Mouse (Mus musculus): ENCODE results near the gene Rint1. TPM values are rescaled to one million over a fixed set of nuclear protein-coding genes. Genes with fewer than 3 reads are reported as not detected.

Rint1 gene
- polyA plus RNA-seq (2014; fragmentation: Nextera tagmentation; extraction: Ambion mirVana) = 29.6 and 31.1 TPM in 2 replicates

DNA sequence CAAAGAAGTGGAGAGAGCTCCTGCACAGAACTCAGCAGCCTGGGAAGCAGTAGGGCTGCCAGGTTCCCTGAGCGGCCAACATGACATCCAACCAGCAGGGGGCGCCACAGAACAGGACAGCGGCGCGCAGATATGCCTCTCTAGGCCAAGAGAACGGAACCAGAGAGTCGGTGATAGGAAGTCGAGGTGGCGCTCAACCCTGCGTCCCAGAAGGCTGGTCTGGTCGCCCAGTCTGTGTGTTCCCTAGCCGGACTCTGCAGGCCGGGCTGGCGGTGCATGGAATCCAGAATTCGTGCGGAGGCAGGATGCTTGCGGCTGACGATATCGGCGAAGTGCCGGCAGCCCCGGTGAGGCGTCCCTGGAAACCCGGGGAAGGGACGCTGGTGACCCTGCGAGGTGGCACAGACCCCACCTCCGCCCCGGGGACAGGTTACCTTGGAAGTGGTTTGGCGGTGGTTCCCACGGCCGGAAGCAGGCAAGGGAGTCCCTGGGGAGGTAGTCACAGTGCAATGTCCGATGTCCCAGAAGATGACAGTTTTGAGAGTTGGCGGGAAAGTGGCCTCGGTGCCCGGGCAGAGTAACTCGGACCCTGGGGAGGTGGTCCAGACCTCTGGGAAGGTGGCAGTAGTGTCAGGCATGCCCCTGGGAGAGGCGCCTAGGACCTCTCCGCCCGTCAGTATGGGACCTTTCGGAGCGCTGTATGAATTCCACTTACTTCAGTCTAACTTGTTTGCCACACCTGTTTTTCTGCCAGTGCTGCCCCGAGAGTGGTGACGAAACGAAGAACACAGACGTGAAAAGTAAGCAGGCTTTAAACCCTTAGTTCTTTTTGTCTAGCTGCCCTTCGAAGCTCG, at the start of gene Rint1:
TSS of gene Rint1 (plus strand) at position 176 of the 854 bp plus-strand sequence.
- peak; percentile 74 for ATAC-seq (replicated peaks; ENCODE audit: low FRiP score, low TSS enrichment, low read depth)
- DNase-seq (ENCODE audit: low spot score) = peak; percentile 100
- Histone ChIP-seq H3K36me3 (ENCODE audit: control insufficient read depth, insufficient read depth, low read length) (peaks cover 18% of the 10 kb centered on the region; the same call in 1 of the 2 replicates), H3K27me3 (replicated peaks; ENCODE audit: control insufficient read depth, insufficient read depth, low read length) (no peaks in the 10 kb centered on the region), H3K27ac (ENCODE audit: low read depth) (no peak within 1 kb of the TSS), H3K4me2 (ENCODE audit: low read length) (peak within 1 kb of the TSS; percentile 93), H3K9me3 (ENCODE audit: control insufficient read depth, low read length) (no peaks in the 10 kb centered on the region), H3K4me1 (replicated peaks; ENCODE audit: control insufficient read depth, insufficient read depth, low read length) (peaks cover 8% of the 10 kb centered on the region), H3K9ac (ENCODE audit: low read length) (peak within 1 kb of the TSS; percentile 79), H3K4me3 (ENCODE audit: low read depth, low read length) (peak within 1 kb of the TSS; percentile 81)
- 3% methylated on average over 46 of the region's 47 CpGs for WGBS

DNA sequence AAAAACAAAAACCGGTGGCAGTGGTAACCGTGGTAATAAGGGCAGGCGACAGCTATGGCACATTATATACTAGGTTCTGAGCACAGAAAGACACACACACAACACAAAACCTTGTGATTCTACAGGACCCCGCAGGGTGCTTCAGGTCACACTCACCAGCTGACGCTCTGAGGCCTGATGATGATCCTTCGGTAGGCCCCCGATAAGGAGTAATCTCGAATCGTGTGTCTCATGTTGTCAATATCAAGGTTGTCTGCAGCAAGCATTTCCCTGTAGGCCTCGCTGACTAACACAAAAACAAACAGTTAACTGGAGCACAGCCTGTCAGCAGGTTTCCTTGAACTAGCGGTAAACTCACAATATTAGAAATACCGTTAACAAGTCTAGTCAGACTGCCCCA, 44.2 kb upstream of the Rint1 start:
- H3K27me3 ChIP-seq (replicated peaks; ENCODE audit: control insufficient read depth, insufficient read depth, low read length) = no peaks in the 10 kb centered on the region
- H3K27ac ChIP-seq (ENCODE audit: low read depth) = no peak overlapping the region
- H3K9ac ChIP-seq (ENCODE audit: low read length) = no peak overlapping the region
- H3K4me3 ChIP-seq (ENCODE audit: low read depth, low read length) = no peak overlapping the region
- no peak for ATAC-seq (replicated peaks; ENCODE audit: low FRiP score, low TSS enrichment, low read depth)
- peaks cover 76% of the 10 kb centered on the region for H3K36me3 ChIP-seq (ENCODE audit: control insufficient read depth, insufficient read depth, low read length)
- H3K9me3 ChIP-seq (ENCODE audit: control insufficient read depth, low read length) = no peaks in the 10 kb centered on the region
- H3K4me1 ChIP-seq (replicated peaks; ENCODE audit: control insufficient read depth, insufficient read depth, low read length) = no peaks in the 10 kb centered on the region
- 95% methylated on average over 12 of the region's 12 CpGs for WGBS
- DNase-seq (ENCODE audit: low spot score) = no peak
- H3K4me2 ChIP-seq (ENCODE audit: low read length) = no peak overlapping the region

DNA sequence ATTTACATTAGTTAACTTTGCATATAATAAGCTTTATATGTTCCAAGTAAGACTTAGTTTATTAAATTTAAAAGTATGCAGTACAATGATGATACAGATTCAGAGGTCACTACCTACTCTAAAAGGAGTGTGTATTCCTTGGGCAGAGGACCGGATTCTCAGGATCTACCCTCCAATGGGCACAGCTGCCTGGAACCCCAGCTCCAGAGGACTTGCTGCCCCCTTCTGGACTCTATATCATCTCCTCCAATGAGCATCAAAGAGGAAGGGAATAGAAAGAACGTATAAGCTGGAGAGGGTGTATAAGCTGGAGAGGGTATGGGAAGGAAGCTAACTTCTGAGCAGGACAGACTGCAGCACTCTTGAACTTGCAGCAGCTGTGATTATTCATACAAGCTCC, 37.6 kb upstream of the Rint1 start:
- Histone ChIP-seq H3K4me2 (ENCODE audit: low read length) (no peak overlapping the region), H3K9me3 (ENCODE audit: control insufficient read depth, low read length) (no peaks in the 10 kb centered on the region), H3K4me3 (ENCODE audit: low read depth, low read length) (no peak overlapping the region), H3K9ac (ENCODE audit: low read length) (no peak overlapping the region), H3K27me3 (replicated peaks; ENCODE audit: control insufficient read depth, insufficient read depth, low read length) (no peaks in the 10 kb centered on the region), H3K27ac (ENCODE audit: low read depth) (no peak overlapping the region), H3K4me1 (replicated peaks; ENCODE audit: control insufficient read depth, insufficient read depth, low read length) (no peaks in the 10 kb centered on the region), H3K36me3 (ENCODE audit: control insufficient read depth, insufficient read depth, low read length) (peaks cover 63% of the 10 kb centered on the region)
- WGBS = 65% methylated on average over 2 of the region's 2 CpGs
- ATAC-seq (replicated peaks; ENCODE audit: low FRiP score, low TSS enrichment, low read depth) (no peak), DNase-seq (ENCODE audit: low spot score) (no peak)

DNA sequence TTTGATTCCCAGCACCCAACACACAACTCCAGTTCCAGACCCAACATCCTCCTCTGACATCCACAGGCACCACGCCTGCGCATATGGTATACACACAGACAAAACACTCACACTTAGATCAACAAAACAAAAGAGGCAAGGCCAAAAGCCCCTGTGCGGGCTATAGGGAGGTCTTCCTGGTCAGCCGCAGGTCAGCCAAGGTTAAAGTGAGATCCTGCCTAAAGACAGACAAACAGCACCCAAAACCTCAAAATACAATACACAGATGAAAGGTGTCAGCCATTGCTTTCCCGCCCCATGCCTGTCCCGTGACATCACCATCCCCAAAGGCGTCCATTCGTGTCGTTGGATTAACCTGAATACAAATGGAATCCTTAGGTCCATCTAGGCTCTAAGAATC, 31.9 kb upstream of the Rint1 start:
- H3K9ac ChIP-seq (ENCODE audit: low read length) = no peak overlapping the region
- no peak for DNase-seq (ENCODE audit: low spot score)
- H3K36me3 ChIP-seq (ENCODE audit: control insufficient read depth, insufficient read depth, low read length) = peaks cover 54% of the 10 kb centered on the region
- H3K9me3 ChIP-seq (ENCODE audit: control insufficient read depth, low read length) = no peaks in the 10 kb centered on the region
- WGBS = 96% methylated on average over 9 of the region's 9 CpGs
- H3K27me3 ChIP-seq (replicated peaks; ENCODE audit: control insufficient read depth, insufficient read depth, low read length) = no peaks in the 10 kb centered on the region
- ATAC-seq (replicated peaks; ENCODE audit: low FRiP score, low TSS enrichment, low read depth) = no peak
- H3K27ac ChIP-seq (ENCODE audit: low read depth) = no peak overlapping the region
- H3K4me1 ChIP-seq (replicated peaks; ENCODE audit: control insufficient read depth, insufficient read depth, low read length) = no peaks in the 10 kb centered on the region
- no peak overlapping the region for H3K4me2 ChIP-seq (ENCODE audit: low read length)
- H3K4me3 ChIP-seq (ENCODE audit: low read depth, low read length) = no peak overlapping the region

DNA sequence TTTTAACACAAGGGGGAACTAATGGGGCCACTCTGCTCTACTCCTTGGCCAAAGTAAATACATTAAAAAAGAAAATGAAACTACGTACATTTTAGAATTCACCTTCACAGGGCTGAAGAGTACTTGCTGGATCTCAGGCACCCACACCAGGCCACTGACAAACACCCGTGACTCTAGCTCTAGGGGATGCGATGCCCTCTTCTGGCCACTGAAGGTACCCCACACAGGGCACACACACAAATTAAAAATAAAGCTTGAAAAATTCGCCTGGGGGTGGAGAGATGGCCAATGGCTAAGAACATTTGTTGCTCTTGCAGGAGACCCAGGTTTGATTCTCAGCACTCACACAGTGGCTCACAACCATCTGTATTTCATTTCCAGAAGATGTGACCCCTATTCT, 31.1 kb upstream of the Rint1 start:
- no peak for ATAC-seq (replicated peaks; ENCODE audit: low FRiP score, low TSS enrichment, low read depth)
- 96% methylated on average over 4 of the region's 4 CpGs for WGBS

DNA sequence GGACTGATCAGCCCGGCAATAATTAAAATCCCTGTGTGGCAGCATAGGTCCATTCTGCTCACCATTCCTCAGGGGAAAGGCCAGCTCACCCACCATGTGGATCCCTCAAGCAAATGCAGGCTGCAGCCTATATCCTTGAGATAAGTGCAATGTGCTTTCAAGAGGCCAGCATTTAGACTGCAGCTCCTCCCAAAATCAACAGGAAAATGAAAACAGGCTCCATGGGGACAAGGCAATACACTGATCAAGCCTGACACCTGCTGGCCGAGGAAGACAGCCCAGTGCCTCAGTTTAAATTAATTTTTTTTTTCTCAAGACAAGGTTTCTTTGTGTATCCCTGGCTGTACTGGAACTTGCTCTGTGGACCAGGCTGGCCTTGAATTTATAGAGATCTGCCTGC, 28.9 kb upstream of the Rint1 start:
- Histone ChIP-seq H3K4me1 (replicated peaks; ENCODE audit: control insufficient read depth, insufficient read depth, low read length) (no peaks in the 10 kb centered on the region), H3K9ac (ENCODE audit: low read length) (no peak overlapping the region), H3K4me3 (ENCODE audit: low read depth, low read length) (no peak overlapping the region), H3K27ac (ENCODE audit: low read depth) (no peak overlapping the region), H3K36me3 (ENCODE audit: control insufficient read depth, insufficient read depth, low read length) (peaks cover 65% of the 10 kb centered on the region), H3K27me3 (replicated peaks; ENCODE audit: control insufficient read depth, insufficient read depth, low read length) (no peaks in the 10 kb centered on the region), H3K9me3 (ENCODE audit: control insufficient read depth, low read length) (no peaks in the 10 kb centered on the region), H3K4me2 (ENCODE audit: low read length) (no peak overlapping the region)
- ATAC-seq (replicated peaks; ENCODE audit: low FRiP score, low TSS enrichment, low read depth) = no peak
- peak; percentile 68 for DNase-seq (ENCODE audit: low spot score)
- WGBS = 59% methylated on average over 2 of the region's 2 CpGs

More for the DNA sequence above, 31.1 kb upstream of the Rint1 start:
- H3K27ac ChIP-seq (ENCODE audit: low read depth) = no peak overlapping the region
- peaks cover 53% of the 10 kb centered on the region for H3K36me3 ChIP-seq (ENCODE audit: control insufficient read depth, insufficient read depth, low read length)
- H3K27me3 ChIP-seq (replicated peaks; ENCODE audit: control insufficient read depth, insufficient read depth, low read length) = no peaks in the 10 kb centered on the region
- H3K4me1 ChIP-seq (replicated peaks; ENCODE audit: control insufficient read depth, insufficient read depth, low read length) = no peaks in the 10 kb centered on the region
- no peak overlapping the region for H3K4me3 ChIP-seq (ENCODE audit: low read depth, low read length)
- H3K9ac ChIP-seq (ENCODE audit: low read length) = no peak overlapping the region
- no peaks in the 10 kb centered on the region for H3K9me3 ChIP-seq (ENCODE audit: control insufficient read depth, low read length)
- DNase-seq (ENCODE audit: low spot score) = no peak
- H3K4me2 ChIP-seq (ENCODE audit: low read length) = no peak overlapping the region

DNA sequence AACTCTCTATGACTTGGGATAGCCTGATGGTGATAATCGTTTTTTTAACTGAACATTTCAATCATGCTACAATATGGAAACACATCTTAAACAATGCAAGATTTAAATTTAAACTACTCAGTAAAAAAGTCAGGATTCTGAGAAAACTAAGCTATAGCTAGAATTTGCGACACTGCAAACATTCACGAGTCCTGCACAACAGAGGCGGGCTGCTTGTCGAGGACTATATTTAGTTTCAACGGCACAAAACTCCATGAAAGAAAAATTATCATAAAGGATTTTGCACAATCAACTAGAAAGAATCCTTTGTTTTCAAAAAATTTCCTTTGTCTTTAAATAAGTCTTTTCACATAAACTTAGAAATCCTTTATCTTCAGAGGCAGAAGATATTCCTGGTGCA, 25.0 kb upstream of the Rint1 start:
- DNase-seq (ENCODE audit: low spot score) (no peak), ATAC-seq (replicated peaks; ENCODE audit: low FRiP score, low TSS enrichment, low read depth) (no peak)
- Histone ChIP-seq H3K9me3 (ENCODE audit: control insufficient read depth, low read length) (no peaks in the 10 kb centered on the region), H3K4me2 (ENCODE audit: low read length) (no peak overlapping the region), H3K4me1 (replicated peaks; ENCODE audit: control insufficient read depth, insufficient read depth, low read length) (no peaks in the 10 kb centered on the region), H3K9ac (ENCODE audit: low read length) (no peak overlapping the region), H3K36me3 (ENCODE audit: control insufficient read depth, insufficient read depth, low read length) (peaks cover 63% of the 10 kb centered on the region), H3K4me3 (ENCODE audit: low read depth, low read length) (no peak overlapping the region), H3K27ac (ENCODE audit: low read depth) (no peak overlapping the region), H3K27me3 (replicated peaks; ENCODE audit: control insufficient read depth, insufficient read depth, low read length) (no peaks in the 10 kb centered on the region)
- WGBS = 94% methylated on average over 6 of the region's 6 CpGs

DNA sequence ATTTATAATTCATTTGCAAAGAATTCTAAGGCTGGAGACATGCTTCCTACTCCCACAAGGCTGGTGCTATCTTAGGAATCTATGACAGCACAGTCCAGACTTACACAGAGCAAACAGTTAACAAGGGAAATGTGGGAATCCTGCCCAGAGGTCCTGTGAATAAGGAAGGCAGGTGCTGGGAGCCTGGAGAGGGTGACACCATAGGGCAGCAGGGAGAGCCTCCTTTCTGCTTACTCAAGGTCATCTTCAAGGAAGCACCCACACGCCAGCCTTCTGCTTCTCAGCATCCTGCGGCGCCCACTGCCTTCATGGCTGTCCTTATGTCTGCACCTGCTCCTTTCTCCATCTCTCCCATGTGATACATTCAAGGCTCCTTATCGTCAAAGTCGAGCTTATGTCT, 23.0 kb upstream of the Rint1 start:
- no peak for DNase-seq (ENCODE audit: low spot score)
- no peak for ATAC-seq (replicated peaks; ENCODE audit: low FRiP score, low TSS enrichment, low read depth)
- 90% methylated on average over 5 of the region's 5 CpGs for WGBS
- Histone ChIP-seq H3K4me1 (replicated peaks; ENCODE audit: control insufficient read depth, insufficient read depth, low read length) (no peaks in the 10 kb centered on the region), H3K4me3 (ENCODE audit: low read depth, low read length) (no peak overlapping the region), H3K36me3 (ENCODE audit: control insufficient read depth, insufficient read depth, low read length) (peaks cover 65% of the 10 kb centered on the region), H3K27ac (ENCODE audit: low read depth) (no peak overlapping the region), H3K9ac (ENCODE audit: low read length) (no peak overlapping the region), H3K27me3 (replicated peaks; ENCODE audit: control insufficient read depth, insufficient read depth, low read length) (no peaks in the 10 kb centered on the region), H3K9me3 (ENCODE audit: control insufficient read depth, low read length) (no peaks in the 10 kb centered on the region), H3K4me2 (ENCODE audit: low read length) (no peak overlapping the region)

DNA sequence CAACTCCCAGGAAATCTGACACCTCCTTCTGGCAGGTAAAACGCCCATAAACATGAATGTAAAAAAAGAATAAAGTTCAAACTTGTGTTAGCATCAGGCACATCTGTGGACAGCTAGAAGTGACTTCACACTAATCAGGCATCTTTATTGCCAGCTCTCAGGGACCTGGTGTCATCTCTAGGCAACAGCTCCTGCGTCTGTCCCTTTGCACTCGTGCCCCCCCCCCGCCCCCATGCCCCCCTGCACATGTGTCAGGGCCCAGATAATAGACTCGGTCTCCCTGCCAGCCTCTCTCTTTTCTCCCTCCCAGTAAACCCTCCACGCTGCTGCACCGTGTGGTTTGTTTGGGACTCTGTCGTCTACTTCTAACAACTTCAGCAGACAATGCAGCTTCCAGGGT, 16.4 kb upstream of the Rint1 start:
- no peak for DNase-seq (ENCODE audit: low spot score)
- Histone ChIP-seq H3K9me3 (ENCODE audit: control insufficient read depth, low read length) (no peaks in the 10 kb centered on the region), H3K4me1 (replicated peaks; ENCODE audit: control insufficient read depth, insufficient read depth, low read length) (no peaks in the 10 kb centered on the region), H3K36me3 (ENCODE audit: control insufficient read depth, insufficient read depth, low read length) (peaks cover 57% of the 10 kb centered on the region), H3K4me3 (ENCODE audit: low read depth, low read length) (no peak overlapping the region), H3K27me3 (replicated peaks; ENCODE audit: control insufficient read depth, insufficient read depth, low read length) (no peaks in the 10 kb centered on the region), H3K9ac (ENCODE audit: low read length) (no peak overlapping the region), H3K27ac (ENCODE audit: low read depth) (no peak overlapping the region), H3K4me2 (ENCODE audit: low read length) (no peak overlapping the region)
- 48% methylated on average over 8 of the region's 8 CpGs for WGBS
- no peak for ATAC-seq (replicated peaks; ENCODE audit: low FRiP score, low TSS enrichment, low read depth)

Data from intestine, embryonic 14.5 days (tissue).